Mouse (Mus musculus) stomach, embryonic 16.5 days (tissue): ENCODE measurements around the gene Abhd6. TPM values are rescaled to one million over a fixed set of nuclear protein-coding genes. Genes with fewer than 3 reads are reported as not detected.

Source experiments
- ATAC-seq: fragments of 200-750 bp; cut with Nextera tagmentation; 2 replicates; pipeline ENCODE4 v1.8.0; 2017; ENCODE audit warnings: moderate number of reproducible peaks, moderate TSS enrichment; ENCODE audit not compliant: insufficient read depth, low FRiP score
- H3K27ac ChIP-seq: fragments of 300-500 bp; sonication (generic); 2 replicates; pipeline ENCODE4 v1.5.1; 2014; ENCODE audit warnings: low read length
- H3K27me3 ChIP-seq: fragments of 300-500 bp; sonication (generic); 2 replicates; pipeline ENCODE4 v1.6.1; 2014; ENCODE audit warnings: low read length, control low read depth, mixed read lengths; ENCODE audit not compliant: control insufficient read depth, insufficient read depth
- H3K36me3 ChIP-seq: fragments of 300-500 bp; sonication (generic); 2 replicates; pipeline ENCODE4 v1.6.1; 2014; ENCODE audit warnings: low read length; ENCODE audit not compliant: control insufficient read depth, insufficient read depth
- H3K4me1 ChIP-seq: fragments of 300-500 bp; sonication (generic); 2 replicates; pipeline ENCODE4 v1.6.1; 2014; ENCODE audit warnings: low read length, control low read depth, mixed read lengths; ENCODE audit not compliant: control insufficient read depth, insufficient read depth
- H3K4me2 ChIP-seq: fragments of 300-500 bp; sonication (generic); 2 replicates; pipeline ENCODE4 v1.6.1; 2014; ENCODE audit warnings: low read depth, low read length, mixed read lengths
- H3K4me3 ChIP-seq: fragments of 300-500 bp; sonication (generic); replicated peaks from 2 replicates; pipeline ENCODE4 v1.5.1; 2014; ENCODE audit warnings: mild to moderate bottlenecking, low read length
- H3K9ac ChIP-seq: fragments of 300-500 bp; sonication (generic); 2 replicates; pipeline ENCODE4 v1.6.1; 2014; ENCODE audit warnings: low read length
- H3K9me3 ChIP-seq: fragments of 300-500 bp; sonication (generic); replicated peaks from 2 replicates; pipeline ENCODE4 v1.6.1; 2016; ENCODE audit warnings: low read length, control low read depth; ENCODE audit not compliant: control insufficient read depth
- WGBS: fragments of 180-500 bp; shearing (Covaris S2); extraction: QIAGEN DNeasy Blood & Tissue Kit; methylation state at CpG from one replicate; pipeline ENCODE4 v1.1.7; 2014; 5-methylcytosine and 5-hydroxymethylcytosine counted together
- polyA plus RNA-seq: library from polyadenylated mRNA; unstranded; fragments of >200 nt; fragmentation: Nextera tagmentation; extraction: Ambion mirVana; gene quantifications from 2 replicates; pipeline ENCODE4 v1.2.1, GENCODE M21; 2015

The Abhd6 gene
- polyA plus RNA-seq, 1 experiment from 2014 or later = 28.3 TPM

DNA sequence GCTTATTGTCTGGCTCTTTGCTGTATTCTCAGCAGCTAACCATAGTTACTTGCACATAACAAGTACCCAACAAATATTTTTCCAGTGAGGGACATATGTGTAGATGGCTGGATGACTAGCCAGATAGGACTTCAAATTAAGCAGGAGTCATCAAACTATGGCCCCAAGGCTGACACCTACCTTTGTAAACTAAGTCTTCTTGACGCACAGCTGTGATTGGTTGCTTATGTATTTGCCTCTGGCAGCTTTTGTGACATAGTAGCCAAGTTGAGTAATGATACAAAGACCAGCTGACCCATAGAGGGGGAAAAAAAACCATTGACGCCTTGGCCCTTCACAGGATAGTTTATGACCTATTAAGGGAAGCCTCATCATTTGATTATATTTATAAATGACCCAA, 39.4 kb downstream of the Abhd6 start:
- Histone ChIP-seq H3K27ac (no peak overlapping the region), H3K9me3 (no peaks in the 10 kb centered on the region), H3K9ac (no peak overlapping the region), H3K27me3 (no peaks in the 10 kb centered on the region), H3K4me3 (no peak overlapping the region), H3K4me2 (no peak overlapping the region), H3K4me1 (no peaks in the 10 kb centered on the region), H3K36me3 (0 out of 2 replicates have a peak, but pooled peaks cover 3% of the 10 kb centered on the region)
- ATAC-seq = no peak
- WGBS = 73% methylated on average over 2 of the region's 2 CpGs

DNA sequence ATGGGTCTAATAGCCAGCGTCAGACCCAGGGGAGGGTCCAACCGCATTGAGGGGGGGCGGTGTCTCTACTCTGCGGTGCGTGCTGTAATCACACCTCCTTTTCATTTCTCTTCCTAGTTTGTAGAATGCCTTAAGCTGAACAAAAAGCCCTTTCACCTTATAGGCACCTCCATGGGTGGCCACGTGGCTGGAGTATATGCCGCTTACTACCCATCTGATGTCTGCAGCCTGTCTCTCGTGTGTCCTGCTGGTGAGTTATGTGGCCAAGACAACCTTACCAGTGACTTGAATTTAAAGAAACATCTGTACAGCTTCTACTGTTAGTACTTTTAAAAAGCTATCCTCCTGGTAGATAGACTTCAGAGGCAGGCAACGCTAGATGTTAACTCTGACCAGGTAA, 39.9 kb downstream of the Abhd6 start:
- Histone ChIP-seq H3K4me2 (no peak overlapping the region), H3K4me3 (no peak overlapping the region), H3K9ac (no peak overlapping the region), H3K27ac (no peak overlapping the region), H3K36me3 (0 out of 2 replicates have a peak, but pooled peaks cover 3% of the 10 kb centered on the region), H3K27me3 (no peaks in the 10 kb centered on the region), H3K4me1 (no peaks in the 10 kb centered on the region), H3K9me3 (no peaks in the 10 kb centered on the region)
- no peak for ATAC-seq
- WGBS = 91% methylated on average over 9 of the region's 9 CpGs

DNA sequence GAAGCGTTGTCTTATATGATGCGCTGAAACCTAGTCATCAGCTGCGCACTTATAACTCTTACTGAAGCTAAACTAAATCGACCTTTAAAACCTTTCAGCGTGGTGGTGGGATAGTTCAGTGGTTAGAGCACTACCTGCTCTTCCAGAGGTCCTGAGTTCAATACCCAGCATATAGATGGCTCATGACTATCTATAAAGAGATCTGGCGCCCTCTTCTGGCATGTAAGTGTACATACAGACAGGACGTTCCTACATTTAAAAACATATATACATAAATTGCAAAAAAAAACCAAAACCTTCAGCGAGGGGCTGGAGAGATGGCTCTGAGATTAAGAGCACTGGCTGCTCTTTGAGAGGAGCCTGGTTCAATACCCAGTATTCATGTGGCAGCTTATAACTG, 41.6 kb downstream of the Abhd6 start:
- no peaks in the 10 kb centered on the region for H3K4me1 ChIP-seq
- no peaks in the 10 kb centered on the region for H3K27me3 ChIP-seq
- WGBS = 67% methylated on average over 8 of the region's 8 CpGs
- ATAC-seq = no peak
- H3K4me2 ChIP-seq = no peak overlapping the region
- H3K4me3 ChIP-seq = no peak overlapping the region
- H3K9ac ChIP-seq = no peak overlapping the region
- no peaks in the 10 kb centered on the region for H3K9me3 ChIP-seq
- H3K36me3 ChIP-seq = 0 out of 2 replicates have a peak, but pooled peaks cover 3% of the 10 kb centered on the region
- no peak overlapping the region for H3K27ac ChIP-seq

GRCm38 (mm10) chr14:8044786-8045185, 42.1 kb downstream of the Abhd6 start:
- H3K27ac ChIP-seq = no peak overlapping the region
- H3K27me3 ChIP-seq = no peaks in the 10 kb centered on the region
- H3K9me3 ChIP-seq = no peaks in the 10 kb centered on the region
- 84% methylated on average over 6 of the region's 6 CpGs for WGBS
- no peaks in the 10 kb centered on the region for H3K4me1 ChIP-seq
- 0 out of 2 replicates have a peak, but pooled peaks cover 3% of the 10 kb centered on the region for H3K36me3 ChIP-seq
- no peak overlapping the region for H3K9ac ChIP-seq
- H3K4me2 ChIP-seq = no peak overlapping the region
- no peak overlapping the region for H3K4me3 ChIP-seq
- ATAC-seq = no peak

DNA sequence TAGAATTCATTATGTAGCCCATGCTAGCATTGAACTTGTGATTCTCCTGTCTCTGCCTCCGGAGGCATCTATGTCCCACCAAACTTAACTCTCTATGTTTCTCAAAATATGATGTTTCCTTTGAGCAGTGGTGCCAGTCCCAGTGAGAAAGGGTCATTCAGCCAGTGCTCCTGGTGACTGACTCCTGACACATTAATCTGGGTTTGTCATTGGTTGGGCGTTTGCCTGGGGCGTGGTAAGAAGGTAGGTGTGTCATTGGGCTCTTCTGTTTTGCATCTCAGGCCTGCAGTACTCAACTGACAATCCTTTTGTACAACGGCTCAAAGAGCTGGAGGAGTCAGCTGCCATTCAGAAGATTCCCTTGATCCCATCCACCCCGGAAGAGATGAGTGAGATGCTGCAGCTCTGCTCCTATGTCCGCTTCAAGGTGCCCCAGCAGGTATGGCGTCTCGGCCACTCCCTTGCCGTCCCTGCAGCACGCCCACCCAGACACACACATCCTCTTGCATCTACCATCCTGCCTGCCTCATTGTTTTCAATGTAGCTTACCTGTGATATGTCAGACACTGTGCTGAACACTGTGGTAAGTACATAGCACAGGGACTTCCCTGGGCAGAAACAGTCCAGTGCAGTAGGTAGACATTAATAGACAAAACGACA, 42.6 kb downstream of the Abhd6 start:
- Histone ChIP-seq H3K27me3 (no peaks in the 10 kb centered on the region), H3K4me2 (no peak overlapping the region), H3K4me1 (no peaks in the 10 kb centered on the region), H3K36me3 (0 out of 2 replicates have a peak, but pooled peaks cover 3% of the 10 kb centered on the region), H3K27ac (no peak overlapping the region), H3K9ac (no peak overlapping the region), H3K9me3 (no peaks in the 10 kb centered on the region), H3K4me3 (no peak overlapping the region)
- no peak for ATAC-seq
- WGBS = 79% methylated on average over 11 of the region's 11 CpGs

- H3K36me3 ChIP-seq = 0 out of 2 replicates have a peak, but pooled peaks cover 3% of the 10 kb centered on the region
- H3K4me1 ChIP-seq = no peaks in the 10 kb centered on the region
- H3K9me3 ChIP-seq = no peaks in the 10 kb centered on the region
- WGBS = 86% methylated on average over 6 of the region's 6 CpGs
- no peak overlapping the region for H3K9ac ChIP-seq
- no peak overlapping the region for H3K4me2 ChIP-seq
- no peaks in the 10 kb centered on the region for H3K27me3 ChIP-seq
- ATAC-seq = no peak
- no peak overlapping the region for H3K27ac ChIP-seq
- H3K4me3 ChIP-seq = no peak overlapping the region
Observed at GRCm38 (mm10) chr14:8046839-8047238, 44.1 kb downstream of the Abhd6 start.

GRCm38 (mm10) chr14:8049334-8049733, 46.6 kb downstream of the Abhd6 start:
- no peak overlapping the region for H3K9ac ChIP-seq
- no peaks in the 10 kb centered on the region for H3K27me3 ChIP-seq
- ATAC-seq = no peak
- H3K9me3 ChIP-seq = no peaks in the 10 kb centered on the region
- no peaks in the 10 kb centered on the region for H3K4me1 ChIP-seq
- WGBS = 87% methylated on average over 10 of the region's 10 CpGs
- no peak overlapping the region for H3K27ac ChIP-seq
- no peak overlapping the region for H3K4me2 ChIP-seq
- 0 out of 2 replicates have a peak, but pooled peaks cover 3% of the 10 kb centered on the region for H3K36me3 ChIP-seq
- H3K4me3 ChIP-seq = no peak overlapping the region

DNA sequence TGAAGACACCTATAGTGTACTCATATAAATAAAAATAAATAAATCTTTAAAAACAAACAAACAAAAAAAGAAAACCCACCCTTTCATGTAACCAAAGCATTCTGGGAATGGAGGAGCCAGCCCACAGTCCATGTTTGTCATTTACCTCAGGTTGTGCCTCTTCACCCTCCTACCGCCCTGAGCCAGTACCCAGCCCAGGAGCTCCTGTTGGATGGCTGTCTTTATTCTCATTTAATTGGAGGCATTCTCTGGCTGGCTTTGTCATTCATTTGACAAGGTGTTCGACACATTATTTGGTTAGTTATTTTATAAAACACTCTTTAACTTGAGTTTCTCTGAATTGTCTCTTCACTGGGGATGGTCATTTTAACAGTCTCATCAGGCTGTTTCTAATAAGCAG, 49.2 kb downstream of the Abhd6 start:
- Histone ChIP-seq H3K4me1 (no peaks in the 10 kb centered on the region), H3K4me3 (no peak overlapping the region), H3K36me3 (0 out of 2 replicates have a peak, but pooled peaks cover 3% of the 10 kb centered on the region), H3K4me2 (no peak overlapping the region), H3K9me3 (no peaks in the 10 kb centered on the region), H3K27ac (no peak overlapping the region), H3K27me3 (no peaks in the 10 kb centered on the region), H3K9ac (no peak overlapping the region)
- no peak for ATAC-seq
- 93% methylated on average over 2 of the region's 2 CpGs for WGBS

DNA sequence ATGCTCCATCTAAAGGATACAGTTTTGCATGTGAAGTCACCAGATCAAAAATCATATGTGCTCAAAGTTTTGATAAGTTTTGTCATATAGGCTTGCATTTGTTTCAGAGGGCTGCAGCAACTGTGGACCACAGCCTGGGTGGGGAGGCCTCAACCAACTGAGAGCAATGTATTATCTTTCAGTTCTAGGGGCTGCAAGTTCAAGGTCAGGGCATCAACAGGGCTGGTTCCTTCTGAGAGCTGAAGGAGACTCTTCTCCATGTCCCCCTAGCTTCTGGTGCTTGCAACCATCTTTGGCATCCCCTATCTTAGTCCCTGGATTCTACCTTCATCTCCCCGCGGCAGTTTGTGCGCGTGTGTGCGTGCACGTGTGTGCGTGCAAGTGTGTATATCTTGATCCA, 50.0 kb downstream of the Abhd6 start:
- H3K4me2 ChIP-seq = no peak overlapping the region
- no peak overlapping the region for H3K9ac ChIP-seq
- no peak for ATAC-seq
- 96% methylated on average over 7 of the region's 7 CpGs for WGBS
- no peaks in the 10 kb centered on the region for H3K9me3 ChIP-seq
- no peaks in the 10 kb centered on the region for H3K27me3 ChIP-seq
- H3K27ac ChIP-seq = no peak overlapping the region
- H3K36me3 ChIP-seq = no peaks in the 10 kb centered on the region
- no peaks in the 10 kb centered on the region for H3K4me1 ChIP-seq
- H3K4me3 ChIP-seq = no peak overlapping the region
